Mouse (Mus musculus): ENCODE results near the gene Atp2b1. TPM values are rescaled to one million over a fixed set of nuclear protein-coding genes. Genes with fewer than 3 reads are reported as not detected.

Atp2b1 gene
- polyA plus RNA-seq, 1 experiment from 2014 or later = 177 TPM

GRCm38 (mm10) chr10:98940799-98941198, 26.6 kb downstream of the Atp2b1 start:
- WGBS (ENCODE audit: missing documents) = 62% methylated on average over 2 of the region's 2 CpGs
- H3K79me2 ChIP-seq (ENCODE audit: inconsistent target) = peaks cover 100% of the 10 kb centered on the region
- H3K36me3 ChIP-seq (ENCODE audit: inconsistent target) = peaks cover 20% of the 10 kb centered on the region
- no peak overlapping the region for H3K27ac ChIP-seq
- no peak overlapping the region for H3K4me3 ChIP-seq (ENCODE audit: inconsistent target)

GRCm38 (mm10) chr10:98941991-98942390, 27.8 kb downstream of the Atp2b1 start:
- no peak overlapping the region for H3K4me3 ChIP-seq (ENCODE audit: inconsistent target)
- 69% methylated on average over 6 of the region's 6 CpGs for WGBS (ENCODE audit: missing documents)
- no peak overlapping the region for H3K27ac ChIP-seq
- H3K36me3 ChIP-seq (ENCODE audit: inconsistent target) = peaks cover 17% of the 10 kb centered on the region; the same call in 1 of the 2 replicates
- H3K79me2 ChIP-seq (ENCODE audit: inconsistent target) = peaks cover 100% of the 10 kb centered on the region

GRCm38 (mm10) chr10:98942999-98943398, 28.8 kb downstream of the Atp2b1 start:
- no peak overlapping the region for H3K4me3 ChIP-seq (ENCODE audit: inconsistent target)
- WGBS (ENCODE audit: missing documents) = 98% methylated on average over 8 of the region's 8 CpGs
- peaks cover 100% of the 10 kb centered on the region for H3K79me2 ChIP-seq (ENCODE audit: inconsistent target)
- no peak overlapping the region for H3K27ac ChIP-seq
- peaks cover 17% of the 10 kb centered on the region; the same call in 1 of the 2 replicates for H3K36me3 ChIP-seq (ENCODE audit: inconsistent target)

GRCm38 (mm10) chr10:98943894-98944293, 29.7 kb downstream of the Atp2b1 start:
- Histone ChIP-seq H3K79me2 (ENCODE audit: inconsistent target) (peaks cover 100% of the 10 kb centered on the region), H3K27ac (no peak overlapping the region), H3K36me3 (ENCODE audit: inconsistent target) (peaks cover 10% of the 10 kb centered on the region; the same call in 1 of the 2 replicates), H3K4me3 (ENCODE audit: inconsistent target) (no peak overlapping the region)
- 81% methylated on average over 8 of the region's 8 CpGs for WGBS (ENCODE audit: missing documents)

- peaks cover 100% of the 10 kb centered on the region for H3K79me2 ChIP-seq (ENCODE audit: inconsistent target)
- no peak overlapping the region for H3K27ac ChIP-seq
- WGBS (ENCODE audit: missing documents) = 68% methylated on average over 9 of the region's 9 CpGs
- H3K4me3 ChIP-seq (ENCODE audit: inconsistent target) = no peak overlapping the region
- peaks cover 7% of the 10 kb centered on the region; the same call in 1 of the 2 replicates for H3K36me3 ChIP-seq (ENCODE audit: inconsistent target)
These were observed 32.0 kb downstream of the Atp2b1 start for GRCm38 (mm10) chr10:98946031-98946791.

GRCm38 (mm10) chr10:98947206-98947605, 33.0 kb downstream of the Atp2b1 start:
- no peak overlapping the region for H3K27ac ChIP-seq
- H3K36me3 ChIP-seq (ENCODE audit: inconsistent target) = peaks cover 2% of the 10 kb centered on the region; the same call in 1 of the 2 replicates
- no peak overlapping the region for H3K4me3 ChIP-seq (ENCODE audit: inconsistent target)
- peaks cover 100% of the 10 kb centered on the region for H3K79me2 ChIP-seq (ENCODE audit: inconsistent target)
- WGBS (ENCODE audit: missing documents) = 37% methylated on average over 2 of the region's 2 CpGs

GRCm38 (mm10) chr10:98948096-98948495, 33.9 kb downstream of the Atp2b1 start:
- H3K36me3 ChIP-seq (ENCODE audit: inconsistent target) = no peaks in the 10 kb centered on the region; the same call in 1 of the 2 replicates
- WGBS (ENCODE audit: missing documents) = 25% methylated on average over 5 of the region's 5 CpGs
- no peak overlapping the region for H3K27ac ChIP-seq
- H3K4me3 ChIP-seq (ENCODE audit: inconsistent target) = no peak overlapping the region
- H3K79me2 ChIP-seq (ENCODE audit: inconsistent target) = peaks cover 93% of the 10 kb centered on the region

- Histone ChIP-seq H3K4me3 (ENCODE audit: inconsistent target) (no peak overlapping the region), H3K79me2 (ENCODE audit: inconsistent target) (peaks cover 84% of the 10 kb centered on the region), H3K36me3 (ENCODE audit: inconsistent target) (no peaks in the 10 kb centered on the region), H3K27ac (no peak overlapping the region)
- 43% methylated on average over 1 of the region's 1 CpGs for WGBS (ENCODE audit: missing documents)
These were observed 35.5 kb downstream of the Atp2b1 start for GRCm38 (mm10) chr10:98949750-98950149.

GRCm38 (mm10) chr10:98951286-98952270, 37.4 kb downstream of the Atp2b1 start:
- WGBS (ENCODE audit: missing documents) = 72% methylated on average over 17 of the region's 17 CpGs

GRCm38 (mm10) chr10:98954230-98954993, 40.2 kb downstream of the Atp2b1 start:
- WGBS (ENCODE audit: missing documents) = 44% methylated on average over 12 of the region's 12 CpGs
- Histone ChIP-seq H3K79me2 (ENCODE audit: inconsistent target) (peaks cover 84% of the 10 kb centered on the region), H3K4me3 (ENCODE audit: inconsistent target) (no peak overlapping the region), H3K36me3 (ENCODE audit: inconsistent target) (no peaks in the 10 kb centered on the region), H3K27ac (peak overlapping the region; percentile 68)

More at GRCm38 (mm10) chr10:98951286-98952270, 37.4 kb downstream of the Atp2b1 start:
- Histone ChIP-seq H3K79me2 (ENCODE audit: inconsistent target) (peaks cover 84% of the 10 kb centered on the region), H3K36me3 (ENCODE audit: inconsistent target) (no peaks in the 10 kb centered on the region), H3K4me3 (ENCODE audit: inconsistent target) (no peak overlapping the region), H3K27ac (0 out of 2 replicates have a peak overlapping the region, but pooled peaks have one; percentile 4)

- H3K79me2 ChIP-seq (ENCODE audit: inconsistent target) = peaks cover 84% of the 10 kb centered on the region
- H3K36me3 ChIP-seq (ENCODE audit: inconsistent target) = no peaks in the 10 kb centered on the region
- H3K4me3 ChIP-seq (ENCODE audit: inconsistent target) = no peak overlapping the region
- H3K27ac ChIP-seq = no peak overlapping the region
- WGBS (ENCODE audit: missing documents) = 87% methylated on average over 3 of the region's 3 CpGs
These were observed 41.9 kb downstream of the Atp2b1 start for GRCm38 (mm10) chr10:98956124-98956523.

GRCm38 (mm10) chr10:98958752-98959151, 44.5 kb downstream of the Atp2b1 start:
- Histone ChIP-seq H3K79me2 (ENCODE audit: inconsistent target) (peaks cover 98% of the 10 kb centered on the region), H3K4me3 (ENCODE audit: inconsistent target) (no peak overlapping the region), H3K36me3 (ENCODE audit: inconsistent target) (no peaks in the 10 kb centered on the region), H3K27ac (no peak overlapping the region)
- 60% methylated on average over 4 of the region's 4 CpGs for WGBS (ENCODE audit: missing documents)

GRCm38 (mm10) chr10:98959385-98959784, 45.2 kb downstream of the Atp2b1 start:
- H3K27ac ChIP-seq = no peak overlapping the region
- 93% methylated on average over 6 of the region's 6 CpGs for WGBS (ENCODE audit: missing documents)
- peaks cover 100% of the 10 kb centered on the region for H3K79me2 ChIP-seq (ENCODE audit: inconsistent target)
- H3K4me3 ChIP-seq (ENCODE audit: inconsistent target) = no peak overlapping the region
- H3K36me3 ChIP-seq (ENCODE audit: inconsistent target) = no peaks in the 10 kb centered on the region

- no peak overlapping the region for H3K27ac ChIP-seq
- H3K36me3 ChIP-seq (ENCODE audit: inconsistent target) = no peaks in the 10 kb centered on the region
- whole genome bisulfite sequencing (ENCODE audit: missing documents) = 78% methylated on average over 5 of the region's 5 CpGs
- H3K4me3 ChIP-seq (ENCODE audit: inconsistent target) = no peak overlapping the region
- H3K79me2 ChIP-seq (ENCODE audit: inconsistent target) = peaks cover 100% of the 10 kb centered on the region
These were observed 46.7 kb downstream of the Atp2b1 start for GRCm38 (mm10) chr10:98960911-98961310.
